Mouse (Mus musculus): ENCODE measurements around the gene Polh.

Gene Polh

DNA sequence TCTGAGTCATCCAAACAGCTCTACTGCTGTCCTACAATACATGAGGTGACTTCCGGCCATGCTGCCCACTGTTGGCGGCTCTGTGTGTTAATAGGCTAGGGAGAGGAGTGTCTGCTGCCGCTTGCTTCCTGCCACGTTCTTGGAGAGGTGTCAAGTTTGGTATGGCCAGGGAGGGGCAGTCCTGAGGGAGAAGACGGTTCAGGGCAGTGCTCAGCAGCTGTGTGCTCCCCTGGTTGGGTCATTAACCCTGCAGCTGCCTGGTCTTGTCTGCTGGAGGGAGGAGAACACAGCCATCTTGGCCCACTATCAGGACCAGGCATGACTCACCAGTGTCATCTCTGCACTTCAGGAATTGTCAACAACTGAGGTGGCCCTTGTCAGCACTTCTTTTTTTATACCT, 34.1 kb downstream of the Polh start:
- peak; percentile 40 for DNase-seq (ENCODE audit: low read depth, low spot score)

DNA sequence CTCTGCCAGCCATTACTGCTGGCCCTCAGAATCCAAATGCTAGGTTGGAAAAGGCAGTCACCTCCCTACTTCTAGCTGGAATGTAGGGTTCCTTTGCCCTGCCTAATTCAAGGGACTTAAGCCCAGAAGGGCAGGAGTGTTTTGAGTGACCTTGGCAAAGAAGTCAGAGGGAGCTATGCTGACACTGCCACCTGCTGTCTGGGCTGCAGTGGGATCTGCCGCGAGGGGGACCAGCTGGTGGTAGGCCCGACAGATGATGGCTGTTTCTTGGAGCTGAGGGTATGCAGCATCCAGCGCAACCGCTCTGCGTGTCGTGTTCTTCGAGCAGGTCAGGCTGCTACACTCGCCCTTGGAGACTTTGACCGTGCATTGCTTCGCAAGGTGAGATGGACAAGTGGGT, 35.4 kb downstream of the Polh start:
- DNase-seq (ENCODE audit: low read depth, low spot score) = peak; percentile 43

- no peak for DNase-seq (ENCODE audit: low read depth, low spot score)
Observed at GRCm38 (mm10) chr17:46166270-46166669, 36.2 kb downstream of the Polh start.

DNA sequence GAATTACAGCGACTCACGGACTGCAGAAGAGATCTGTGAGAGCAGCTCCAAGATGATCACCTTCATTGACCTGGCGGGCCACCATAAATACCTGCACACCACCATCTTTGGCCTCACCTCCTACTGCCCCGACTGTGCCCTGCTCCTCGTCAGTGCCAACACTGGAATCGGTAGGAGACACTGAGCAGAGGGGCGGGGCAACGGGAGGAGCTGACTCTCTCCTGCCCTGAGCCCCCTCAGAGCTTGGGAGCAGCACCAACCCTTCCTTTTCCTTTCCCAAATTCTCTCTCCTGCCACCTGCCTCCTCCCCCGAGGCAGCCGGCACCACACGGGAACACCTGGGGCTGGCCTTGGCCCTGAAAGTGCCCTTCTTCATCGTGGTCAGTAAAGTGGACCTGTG, 37.0 kb downstream of the Polh start:
- DNase-seq (ENCODE audit: low read depth, low spot score) = no peak

DNA sequence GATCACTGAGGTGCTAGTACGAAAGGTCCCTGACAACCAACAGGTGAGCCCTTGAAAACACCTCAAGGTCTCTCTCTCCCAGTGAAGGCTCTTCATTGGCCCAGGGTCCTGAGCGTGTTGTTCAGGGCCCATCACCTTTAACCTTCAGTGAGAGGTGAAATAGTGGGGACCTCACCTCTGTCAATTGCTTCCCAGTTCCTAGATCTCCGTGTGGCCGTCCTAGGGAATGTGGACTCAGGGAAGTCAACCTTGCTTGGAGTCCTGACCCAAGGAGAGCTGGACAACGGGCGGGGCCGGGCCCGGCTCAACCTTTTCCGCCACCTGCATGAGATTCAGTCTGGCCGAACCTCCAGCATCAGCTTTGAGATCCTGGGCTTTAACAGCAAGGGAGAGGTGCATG, 37.7 kb downstream of the Polh start:
- DNase-seq (ENCODE audit: low read depth, low spot score) = no peak

DNA sequence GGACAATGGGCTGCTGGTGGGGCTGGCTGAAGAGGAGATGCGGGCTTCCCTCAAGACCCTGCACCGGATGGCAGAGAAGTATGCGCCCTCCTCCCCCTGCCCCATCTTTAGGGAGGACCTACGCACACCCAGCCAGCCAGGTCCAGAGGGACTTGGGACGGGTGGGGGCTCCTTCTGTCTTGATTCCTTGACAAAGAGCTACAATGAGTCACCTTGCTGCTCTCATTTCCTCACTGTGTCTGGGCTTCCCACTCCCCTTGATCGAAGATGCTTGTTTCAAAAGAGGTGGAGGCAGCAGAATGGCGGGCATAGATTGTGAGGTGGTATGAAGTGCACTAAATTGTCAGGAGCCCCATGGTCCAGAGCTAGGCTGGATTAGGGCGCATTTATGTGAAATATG, 38.1 kb downstream of the Polh start:
- no peak for DNase-seq (ENCODE audit: low read depth, low spot score)

DNA sequence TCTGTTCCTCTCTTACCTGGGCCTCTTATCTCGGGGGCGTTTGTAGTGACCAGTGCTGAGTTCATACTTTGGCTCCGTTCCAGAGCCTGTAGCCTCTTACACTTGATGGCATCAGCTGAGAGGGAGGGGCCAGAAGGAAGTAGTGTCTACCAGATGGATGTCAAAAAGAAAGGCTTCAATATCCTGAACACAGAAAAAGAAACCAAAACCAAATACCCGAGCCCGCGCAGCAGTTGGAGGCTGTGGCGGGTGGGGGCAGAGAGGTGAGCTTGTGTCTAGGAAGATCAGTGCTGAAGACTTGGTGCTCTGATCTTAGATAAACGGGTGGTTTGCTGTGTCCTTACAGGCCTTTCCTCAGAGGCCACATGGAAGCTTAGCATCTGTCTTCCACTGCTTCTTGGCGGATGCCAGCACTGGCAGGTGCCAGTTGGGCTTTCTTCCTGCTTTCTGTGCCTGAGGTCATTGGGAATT, 39.5 kb downstream of the Polh start:
- no peak for DNase-seq (ENCODE audit: low read depth, low spot score)

GRCm38 (mm10) chr17:46162551-46162950, 39.9 kb downstream of the Polh start:
- no peak for DNase-seq (ENCODE audit: low read depth, low spot score)

DNA sequence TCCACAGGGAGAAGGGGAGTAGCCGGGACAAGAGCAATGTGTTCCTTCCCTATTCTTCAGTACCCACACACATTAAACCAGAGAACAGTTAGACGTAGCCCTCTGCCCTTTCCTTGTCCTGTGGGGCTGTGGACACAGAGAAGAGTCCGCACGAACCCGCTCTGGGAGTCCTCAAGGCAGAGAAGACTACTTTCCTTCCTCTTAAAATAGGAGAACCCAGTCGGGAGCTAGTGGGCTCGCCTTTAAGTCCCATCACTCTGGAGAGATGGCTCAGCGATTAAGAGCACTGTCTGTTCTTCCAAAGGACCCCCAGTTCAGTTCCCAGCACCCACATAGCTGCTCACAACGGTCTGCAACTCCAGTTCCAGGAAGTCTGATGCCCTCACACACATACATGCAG, 40.7 kb downstream of the Polh start:
- DNase-seq (ENCODE audit: low read depth, low spot score) = no peak

- peak; percentile 27 for DNase-seq (ENCODE audit: low read depth, low spot score)
Observed at GRCm38 (mm10) chr17:46161179-46161578, 41.3 kb downstream of the Polh start.

DNA sequence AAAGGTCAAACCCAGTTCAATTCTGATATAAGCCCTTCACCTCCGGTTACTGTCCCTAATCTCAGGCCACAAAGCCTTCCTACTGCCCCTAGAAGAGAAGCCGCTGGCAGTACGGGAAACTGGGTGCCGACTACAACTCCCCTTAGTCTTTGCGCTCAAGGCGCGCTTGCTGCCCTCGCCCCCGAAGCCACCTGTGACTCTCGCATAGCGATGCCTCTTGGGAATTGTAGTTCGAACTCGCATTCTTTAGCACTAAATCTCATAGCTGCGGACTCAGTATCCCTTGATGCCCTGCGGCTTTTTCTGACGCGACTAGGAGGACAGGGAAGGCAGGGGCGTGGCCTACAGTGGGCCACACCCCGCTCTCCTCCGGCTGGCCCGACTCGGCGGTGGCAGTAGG, 41.8 kb downstream of the Polh start, which contains the start of gene Gtpbp2:
Gene Gtpbp2, plus strand, starts transcription at position 347 of the 400 bp plus-strand sequence.
- peak; percentile 100 for DNase-seq (ENCODE audit: low read depth, low spot score)

GRCm38 (mm10) chr17:46160090-46160662, 42.3 kb downstream of the Polh start:
- DNase-seq (ENCODE audit: low read depth, low spot score) = peak; percentile 92

GRCm38 (mm10) chr17:46159236-46159635, 43.2 kb downstream of the Polh start:
- DNase-seq (ENCODE audit: low read depth, low spot score) = no peak

GRCm38 (mm10) chr17:46157131-46157530, 45.3 kb downstream of the Polh start:
- no peak for DNase-seq (ENCODE audit: low read depth, low spot score)

- DNase-seq (ENCODE audit: low read depth, low spot score) = no peak
Observed at GRCm38 (mm10) chr17:46156680-46157079, 45.8 kb downstream of the Polh start.

DNA sequence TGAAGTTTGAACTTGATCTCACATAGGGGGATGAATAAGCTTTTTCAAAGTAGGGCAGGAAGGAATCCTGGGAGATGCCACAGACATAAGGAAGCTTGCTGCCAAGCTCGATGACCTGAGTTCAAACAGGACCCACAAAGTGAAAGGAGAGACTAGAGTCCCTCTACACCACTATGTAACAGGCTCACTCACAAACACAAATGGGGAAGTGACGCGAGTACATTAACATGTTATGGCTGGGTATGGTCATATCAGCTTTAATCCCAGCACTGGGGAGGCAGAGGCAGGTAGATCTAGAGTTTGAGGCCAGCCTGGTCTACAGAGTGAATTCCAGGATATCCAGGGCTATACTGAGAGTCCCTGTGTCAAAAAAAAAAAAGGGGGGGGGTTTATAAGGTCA, 48.1 kb downstream of the Polh start:
- no peak for DNase-seq (ENCODE audit: low read depth, low spot score)

GRCm38 (mm10) chr17:46152847-46153782, 49.3 kb downstream of the Polh start, which contains the start of gene Mad2l1bp:
Mad2l1bp (minus strand) TSS chr17:46153553.
- peak; percentile 98 for DNase-seq (ENCODE audit: low read depth, low spot score)

DNA sequence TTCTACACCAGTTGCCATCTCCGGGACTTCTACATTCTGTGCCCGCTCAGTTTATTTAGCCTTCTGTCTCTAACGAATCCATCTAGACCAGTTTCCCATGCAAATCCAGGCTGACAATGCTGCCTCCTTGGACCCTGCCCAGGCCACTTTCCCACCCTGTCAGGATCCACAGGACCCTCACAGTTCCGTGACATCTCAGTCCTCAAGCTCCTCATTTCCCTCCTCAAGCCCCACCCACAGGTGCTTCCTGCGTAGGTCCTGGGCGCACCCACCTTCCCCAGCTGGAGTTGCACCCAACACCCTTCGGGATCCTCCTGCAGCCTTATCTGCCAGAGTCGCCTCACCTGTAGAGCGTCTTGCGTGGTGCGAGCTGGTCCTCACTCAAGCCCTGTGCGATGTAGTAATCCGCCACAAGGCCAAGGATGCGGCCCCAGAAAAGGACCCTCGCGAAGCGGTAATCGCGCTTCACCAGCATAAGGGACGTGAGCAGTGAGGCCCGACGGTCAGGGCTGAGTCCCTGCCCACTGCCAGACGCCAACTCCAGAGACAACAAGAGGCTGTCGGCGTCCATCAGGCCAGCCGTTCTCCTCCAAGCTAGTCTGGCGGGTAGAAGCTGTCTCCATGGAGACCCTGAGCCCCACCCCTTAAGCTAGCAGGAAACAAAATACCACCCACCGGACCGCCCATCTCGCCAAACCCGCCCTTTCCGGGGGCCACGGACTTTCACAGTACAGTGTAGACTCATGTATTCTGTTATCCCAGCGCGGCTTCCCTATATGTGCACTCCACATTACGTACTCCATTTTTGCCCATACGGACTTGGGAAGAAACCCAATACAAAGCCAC, 58.6 kb downstream of the Polh start, which contains the start of gene Rsph9:
Gene Rsph9, minus strand, starts transcription at position 639 of the 846 bp plus-strand sequence.
- DNase-seq (ENCODE audit: low read depth, low spot score) = peak; percentile 86

DNA sequence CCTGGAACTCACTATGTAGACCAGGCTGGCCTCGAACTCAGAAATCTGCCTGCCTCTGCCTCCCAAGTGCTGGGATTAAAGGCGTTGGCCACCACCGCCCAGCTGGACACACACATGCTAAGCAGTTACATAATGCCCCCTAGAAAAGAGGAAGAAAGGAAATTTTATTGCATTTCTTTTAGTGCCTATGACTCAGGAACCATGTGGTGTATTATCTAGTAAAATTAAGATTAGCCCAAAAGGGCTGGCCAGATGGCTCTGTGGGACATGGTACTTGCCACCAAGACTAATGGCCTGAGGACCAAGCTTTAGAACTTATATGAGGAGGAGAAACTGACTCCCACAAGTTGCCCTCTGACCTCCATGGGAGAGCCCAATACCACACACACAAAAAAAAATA, 62.6 kb downstream of the Polh start:
- DNase-seq (ENCODE audit: low read depth, low spot score) = no peak

DNA sequence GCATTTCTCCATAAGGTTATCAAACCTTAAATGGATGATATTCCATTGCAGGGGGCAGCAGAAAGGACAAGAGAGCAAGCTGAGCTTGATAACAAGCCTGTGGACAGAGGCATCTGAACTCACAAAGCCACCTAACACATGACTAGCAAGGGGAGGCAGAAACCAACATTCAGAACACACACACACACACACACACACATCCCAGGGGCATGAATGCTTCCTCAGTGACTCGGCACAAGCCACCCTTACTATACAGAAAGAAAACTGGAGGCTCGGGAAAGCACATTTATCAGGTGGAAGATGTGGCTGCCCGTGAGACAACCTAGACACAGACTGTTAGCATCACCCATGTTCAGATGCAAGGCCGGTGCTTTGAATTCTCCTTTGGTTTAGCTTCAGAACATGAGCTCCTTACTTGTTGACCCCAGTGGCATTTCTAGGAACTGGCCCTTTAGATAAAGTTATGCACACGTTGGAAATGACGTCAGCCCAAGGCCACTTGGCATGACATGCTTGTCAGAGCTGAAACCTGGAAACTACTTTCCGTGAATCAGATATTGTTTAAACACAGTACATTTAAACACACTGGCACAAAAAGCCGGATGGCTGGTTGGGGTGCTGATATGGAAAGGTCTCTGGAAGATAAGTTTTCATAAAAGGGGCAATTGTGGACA, 63.7 kb downstream of the Polh start:
- DNase-seq (ENCODE audit: low read depth, low spot score) = no peak

- DNase-seq (ENCODE audit: low read depth, low spot score) = no peak
Observed at GRCm38 (mm10) chr17:46132862-46133261, 69.6 kb downstream of the Polh start.

Data from brain, adult 2 months (tissue).